In the genomic region with DNA sequence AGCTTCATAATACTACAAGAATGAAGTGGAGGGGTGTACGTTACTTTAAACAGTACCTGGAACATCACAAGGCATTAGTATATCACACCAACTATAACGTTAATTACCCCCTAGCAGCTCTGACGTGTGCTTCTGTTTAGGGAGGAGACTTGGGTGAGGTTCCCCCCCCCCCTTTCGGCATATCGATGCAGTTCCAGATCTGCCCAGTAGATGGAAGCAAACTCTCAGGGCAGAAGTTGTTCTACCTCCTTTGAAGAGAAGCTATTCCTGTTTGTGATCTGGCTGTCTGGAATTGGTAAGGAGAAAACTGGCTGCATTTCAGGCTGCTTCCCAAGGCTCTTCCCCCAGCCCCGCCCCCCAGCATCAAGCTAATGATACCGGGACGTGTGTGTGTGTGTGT, we compare ENCODE assay signal across 9 mouse cellular contexts. TPM values are rescaled to one million over a fixed set of nuclear protein-coding genes. Genes with fewer than 3 reads are reported as not detected.
A peak's percentile ranks its signal among the peaks of the same experiment; 100 is the strongest.
DNase-seq lines count a peak whose midpoint lies in the region; ATAC-seq and TF ChIP-seq lines count a peak whose summit lies in the region.
"Had no signal": no experiment of that assay in that cellular context is flagged by ENCODE, and none has a peak within 500 bp of the region (broad histone marks: within the 10 kb centered on the region; RNA-seq: fewer than 3 reads in every experiment).

No protein-coding gene starts in this region.

- DNase-seq in 3134 (ENCODE audit: extremely low read depth, insufficient read length, low spot score), result peak; percentile 55
- peak; percentile 79 for DNase-seq in CD4-positive helper T cell, adult 2 months (ENCODE audit: low read depth, low spot score)
- peak; percentile 91 for DNase-seq in brain, adult 2 months (ENCODE audit: low read depth, low spot score)
- DNase-seq in forebrain, postnatal 0 days, result peak; percentile 88
- DNase-seq in hindlimb bud, embryonic 11.5 days (ENCODE audit: extremely low spot score, low read depth, low spot score), result peak; percentile 33
- DNase-seq in liver, embryonic 14.5 days (ENCODE audit: low read depth in 3 of 3, low spot score in 3 of 3), result peak; percentile 7 to 30 (median 17)

- H3K36me3 ChIP-seq in forebrain, postnatal 0 days (ENCODE audit: insufficient read depth), result no peaks in the 10 kb centered on the region
- no peaks in the 10 kb centered on the region for H3K36me3 ChIP-seq in liver, embryonic 14.5 days (replicated peaks; ENCODE audit: control insufficient read depth, insufficient read depth, low read depth)
- no peaks in the 10 kb centered on the region for H3K36me3 ChIP-seq in neural tube, embryonic 12.5 days

- peak; percentile 91 for TF ChIP-seq CTCF in forebrain, postnatal 0 days (IDR thresholded peaks at IDR 0.05; ENCODE audit: low read depth)
- TF ChIP-seq CTCF in liver, embryonic 14.5 days (IDR thresholded peaks at IDR 0.05; ENCODE audit: low read depth), result peak; percentile 80

- no peaks in the 10 kb centered on the region for H3K27me3 ChIP-seq in forebrain, postnatal 0 days (ENCODE audit: insufficient read depth, low read length)
- no peaks in the 10 kb centered on the region for H3K27me3 ChIP-seq in liver, embryonic 14.5 days (ENCODE audit: control insufficient read depth, insufficient read depth, low read length)
- H3K27me3 ChIP-seq in neural tube, embryonic 12.5 days (replicated peaks), result no peaks in the 10 kb centered on the region

- no peak overlapping the region for H3K27ac ChIP-seq in forebrain, postnatal 0 days (ENCODE audit: low read depth, low read length)
- H3K27ac ChIP-seq in liver, embryonic 14.5 days, result no peak overlapping the region
- H3K27ac ChIP-seq in neural tube, embryonic 12.5 days, result no peak overlapping the region

- H3K4me2 ChIP-seq in forebrain, postnatal 0 days (ENCODE audit: low read depth), result no peak overlapping the region
- no peak overlapping the region for H3K4me2 ChIP-seq in liver, embryonic 14.5 days (ENCODE audit: low read depth)
- no peak overlapping the region for H3K4me2 ChIP-seq in neural tube, embryonic 12.5 days (replicated peaks)

- 6% methylated on average over 8 of the region's 8 CpGs for WGBS in forebrain, postnatal 0 days
- 7% methylated on average over 8 of the region's 8 CpGs for WGBS in liver, embryonic 14.5 days (ENCODE audit: insufficient replicate concordance)
- 3% methylated on average over 8 of the region's 8 CpGs for WGBS in neural tube, embryonic 12.5 days

- no peaks in the 10 kb centered on the region for H3K9me3 ChIP-seq in forebrain, postnatal 0 days (ENCODE audit: low read length)
- no peaks in the 10 kb centered on the region for H3K9me3 ChIP-seq in liver, embryonic 14.5 days (ENCODE audit: control insufficient read depth, low read length)
- no peaks in the 10 kb centered on the region for H3K9me3 ChIP-seq in neural tube, embryonic 12.5 days

- no peak for TF ChIP-seq EP300 in liver, embryonic 14.5 days (IDR thresholded peaks at IDR 0.05; ENCODE audit: low read depth)

- H3K4me3 ChIP-seq in forebrain, postnatal 0 days (ENCODE audit: low read depth, low read length), result no peak overlapping the region
- no peak overlapping the region for H3K4me3 ChIP-seq in liver, embryonic 14.5 days (ENCODE audit: insufficient read depth in 1 of 2, low read depth in 2 of 2, low read length in 2 of 2)
- no peak overlapping the region for H3K4me3 ChIP-seq in neural tube, embryonic 12.5 days

- H3K9ac ChIP-seq in forebrain, postnatal 0 days, result no peak overlapping the region
- no peak overlapping the region for H3K9ac ChIP-seq in liver, embryonic 14.5 days (replicated peaks)
- no peak overlapping the region for H3K9ac ChIP-seq in neural tube, embryonic 12.5 days

- H3K4me1 ChIP-seq in forebrain, postnatal 0 days (ENCODE audit: insufficient read depth), result peaks cover 7% of the 10 kb centered on the region; the same call in 1 of the 2 replicates
- H3K4me1 ChIP-seq in liver, embryonic 14.5 days (replicated peaks; ENCODE audit: control insufficient read depth in 2 of 2, insufficient read depth in 2 of 2, low read length in 1 of 2), result no peaks in the 10 kb centered on the region
- peaks cover 10% of the 10 kb centered on the region for H3K4me1 ChIP-seq in neural tube, embryonic 12.5 days

- ATAC-seq in forebrain, postnatal 0 days, result peak; percentile 62
- no peak for ATAC-seq in liver, embryonic 14.5 days (ENCODE audit: insufficient read depth)
- ATAC-seq in neural tube, embryonic 12.5 days (ENCODE audit: low FRiP score, low read depth), result peak; percentile 48; the same call in 1 of the 2 replicates
- no peak for ATAC-seq in erythroid progenitor cell, adult 5-6 weeks (replicated peaks; ENCODE audit: low FRiP score, poor library complexity, severe bottlenecking)

RNA-seq across cellular contexts. Expression of gene Olfr90, which starts 5.0 kb away (rescaled TPM):
- total RNA-seq in forebrain, postnatal 0 days (2014; rRNA removed), result not detected in 2 replicates
- polyA plus RNA-seq in forebrain, postnatal 0 days (2015; fragmentation: Nextera tagmentation; extraction: Ambion mirVana), result not detected in 2 replicates
- polyA plus RNA-seq in liver, embryonic 14.5 days (2012; rRNA removed), result not detected in 2 replicates
- not detected in 2 replicates for polyA plus RNA-seq in liver, embryonic 14.5 days (2014; fragmentation: Nextera tagmentation; extraction: Ambion mirVana)
- polyA plus RNA-seq in neural tube, embryonic 12.5 days (2016; fragmentation: Nextera tagmentation; extraction: Ambion mirVana), result 0.11 TPM in 1 of 2 replicates, not detected in the other
- total RNA-seq in erythroid progenitor cell, adult 5-6 weeks (2015; ENCODE audit: low replicate concordance), result not detected in 2 replicates
- not detected in 2 replicates for total RNA-seq in erythroid progenitor cell, adult 5-6 weeks (2017; ENCODE audit: low replicate concordance)
- total RNA-seq: left cerebral cortex, adult 18-20 months had no signal

RNA-seq across cellular contexts. Expression of gene Olfr91, which starts 14.8 kb away (rescaled TPM):
- total RNA-seq in forebrain, postnatal 0 days (2014; rRNA removed), result not detected in 2 replicates
- polyA plus RNA-seq in forebrain, postnatal 0 days (2015; fragmentation: Nextera tagmentation; extraction: Ambion mirVana), result not detected in 2 replicates
- not detected in 2 replicates for polyA plus RNA-seq in liver, embryonic 14.5 days (2012; rRNA removed)
- not detected in 2 replicates for polyA plus RNA-seq in liver, embryonic 14.5 days (2014; fragmentation: Nextera tagmentation; extraction: Ambion mirVana)
- polyA plus RNA-seq in neural tube, embryonic 12.5 days (2016; fragmentation: Nextera tagmentation; extraction: Ambion mirVana), result not detected in 2 replicates
- not detected in 2 replicates for total RNA-seq in erythroid progenitor cell, adult 5-6 weeks (2015; ENCODE audit: low replicate concordance)
- not detected in 2 replicates for total RNA-seq in erythroid progenitor cell, adult 5-6 weeks (2017; ENCODE audit: low replicate concordance)
- total RNA-seq: left cerebral cortex, adult 18-20 months had no signal

RNA-seq across cellular contexts. Expression of gene Olfr92, which starts 36.6 kb away (rescaled TPM):
- not detected in 2 replicates for total RNA-seq in forebrain, postnatal 0 days (2014; rRNA removed)
- not detected in 2 replicates for polyA plus RNA-seq in forebrain, postnatal 0 days (2015; fragmentation: Nextera tagmentation; extraction: Ambion mirVana)
- polyA plus RNA-seq in liver, embryonic 14.5 days (2012; rRNA removed), result not detected in 2 replicates
- not detected in 2 replicates for polyA plus RNA-seq in liver, embryonic 14.5 days (2014; fragmentation: Nextera tagmentation; extraction: Ambion mirVana)
- polyA plus RNA-seq in neural tube, embryonic 12.5 days (2016; fragmentation: Nextera tagmentation; extraction: Ambion mirVana), result not detected in 2 replicates
- not detected in 2 replicates for total RNA-seq in erythroid progenitor cell, adult 5-6 weeks (2015; ENCODE audit: low replicate concordance)
- not detected in 2 replicates for total RNA-seq in erythroid progenitor cell, adult 5-6 weeks (2017; ENCODE audit: low replicate concordance)
- total RNA-seq: left cerebral cortex, adult 18-20 months had no signal

RNA-seq across cellular contexts. Expression of gene Gabbr1, which starts 37.6 kb away (rescaled TPM):
- 353 and 416 TPM in 2 replicates for total RNA-seq in forebrain, postnatal 0 days (2014; rRNA removed)
- 58.1 and 80.1 TPM in 2 replicates for polyA plus RNA-seq in forebrain, postnatal 0 days (2015; fragmentation: Nextera tagmentation; extraction: Ambion mirVana)
- polyA plus RNA-seq in liver, embryonic 14.5 days (2012; rRNA removed), result 2.2 and 2.7 TPM in 2 replicates
- polyA plus RNA-seq in liver, embryonic 14.5 days (2014; fragmentation: Nextera tagmentation; extraction: Ambion mirVana), result 0.24 and 0.30 TPM in 2 replicates
- polyA plus RNA-seq in neural tube, embryonic 12.5 days (2016; fragmentation: Nextera tagmentation; extraction: Ambion mirVana), result 44.6 and 47.0 TPM in 2 replicates
- total RNA-seq in erythroid progenitor cell, adult 5-6 weeks (2015; ENCODE audit: low replicate concordance), result 3.8 and 11.5 TPM in 2 replicates
- total RNA-seq in erythroid progenitor cell, adult 5-6 weeks (2017; ENCODE audit: low replicate concordance), result 0.51 and 1.5 TPM in 2 replicates

Comparison
In these comparisons a context has a peak if more than half of its experiments do, and no peak if none do; other contexts are left out.
1. DNase-seq: peak in every context shown above with its lines; median percentile 91 in brain, adult 2 months; 88 in forebrain, postnatal 0 days; 79 in CD4-positive helper T cell, adult 2 months; 55 in 3134; 33 in hindlimb bud, embryonic 11.5 days; 17 in liver, embryonic 14.5 days.
2. ATAC-seq: peak in forebrain, postnatal 0 days (single experiment) and neural tube, embryonic 12.5 days (single experiment); none in liver, embryonic 14.5 days (single experiment) and erythroid progenitor cell, adult 5-6 weeks (single experiment).